Mouse (Mus musculus): ENCODE results near the gene Ptx4.

DNA sequence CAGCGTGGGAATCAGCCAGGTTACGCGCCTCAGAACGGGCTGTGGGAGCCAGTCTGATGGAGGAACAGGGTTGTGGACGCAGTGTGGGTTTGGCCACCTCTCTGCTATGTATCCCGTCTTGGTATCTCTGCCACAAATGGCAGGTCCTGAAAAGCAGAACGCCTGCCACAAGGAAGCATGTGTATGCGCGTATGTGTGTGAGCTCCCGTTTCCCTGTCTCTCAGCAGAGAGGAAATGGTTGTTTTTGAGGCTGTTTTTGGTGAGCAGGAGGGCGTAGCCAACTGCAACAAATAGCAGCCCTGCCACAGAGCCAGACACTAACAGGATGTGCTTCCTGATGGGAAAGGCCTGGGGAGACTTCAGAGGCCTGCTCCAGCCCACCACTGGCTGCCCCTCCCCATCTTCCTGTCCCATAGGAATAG is 39.6 kb upstream of the Ptx4 start:
- TF ChIP-seq CTCF (IDR thresholded peaks at IDR 0.05; ENCODE audit: borderline replicate concordance, extremely low read depth, insufficient read depth, insufficient read length), result no peak
- no peak for TF ChIP-seq POLR2A (IDR thresholded peaks at IDR 0.05; ENCODE audit: borderline replicate concordance, extremely low read depth, insufficient read depth, insufficient read length, poor library complexity, severe bottlenecking)
